Mouse (Mus musculus) erythroblast, embryonic 14.5 days (primary cell): ENCODE data around the gene Olfr1425.

Experiments used
- GATA1 ChIP-seq: IDR thresholded peaks from 2 replicates; pipeline ENCODE4 v1.6.1; 2012; ENCODE audit warnings: low read length, inconsistent platforms, mixed read lengths
- TAL1 ChIP-seq: IDR thresholded peaks from 3 replicates; pipeline ENCODE4 v1.6.1; 2012; ENCODE audit warnings: low read length, inconsistent platforms, mixed read lengths

- no peak for TF ChIP-seq TAL1
- TF ChIP-seq GATA1, result no peak
Measured at GRCm38 (mm10) chr19:12025333-12025732, 52.2 kb downstream of the Olfr1425 start.
